ENCODE assay signal across 8 mouse cellular contexts in the genomic region with DNA sequence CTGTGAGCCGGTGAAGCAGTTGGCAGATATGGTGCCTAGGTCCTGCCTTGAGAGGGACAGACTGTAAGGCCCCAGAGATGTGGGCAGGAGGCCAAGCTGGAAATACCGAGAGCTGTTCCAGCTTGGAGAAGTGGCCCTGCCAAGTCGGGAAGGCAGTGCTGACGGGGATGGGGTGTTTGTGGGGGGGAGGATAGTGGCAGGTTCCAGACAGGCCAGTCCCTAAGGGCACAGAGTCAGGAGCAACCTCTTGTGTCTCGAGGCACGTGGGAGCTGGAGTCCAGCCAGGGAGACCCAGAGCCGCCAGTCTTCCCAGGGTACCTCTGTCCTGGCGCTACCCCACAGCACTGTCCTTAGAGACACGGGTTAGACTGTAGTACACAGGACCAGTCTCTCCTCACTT. TPM values are rescaled to one million over a fixed set of nuclear protein-coding genes. Genes with fewer than 3 reads are reported as not detected.
DNase-seq lines count a peak whose midpoint lies in the region; ATAC-seq and TF ChIP-seq lines count a peak whose summit lies in the region.

No protein-coding gene starts in this region.

- H3K27me3 ChIP-seq in hindbrain, embryonic 15.5 days = no peaks in the 10 kb centered on the region
- H3K27me3 ChIP-seq in neural tube, embryonic 15.5 days (replicated peaks) = no peaks in the 10 kb centered on the region

- H3K4me1 ChIP-seq in hindbrain, embryonic 15.5 days (replicated peaks) = peaks cover 31% of the 10 kb centered on the region
- H3K4me1 ChIP-seq in neural tube, embryonic 15.5 days = peaks cover 49% of the 10 kb centered on the region

- intact Hi-C loops in left cerebral cortex, adult 2 months (cut with DNase I) = no loop called here
- intact Hi-C loops in left cerebral cortex, postnatal 14 days (cut with DNase I) = no loop called here

- H3K9me3 ChIP-seq in hindbrain, embryonic 15.5 days = no peaks in the 10 kb centered on the region
- H3K9me3 ChIP-seq in neural tube, embryonic 15.5 days (replicated peaks) = no peaks in the 10 kb centered on the region

- H3K4me3 ChIP-seq in left cerebral cortex, adult 2 months = no peak overlapping the region
- no peak overlapping the region for H3K4me3 ChIP-seq in hindbrain, embryonic 15.5 days
- no peak overlapping the region for H3K4me3 ChIP-seq in neural tube, embryonic 15.5 days (replicated peaks)

- no peaks in the 10 kb centered on the region for H3K36me3 ChIP-seq in hindbrain, embryonic 15.5 days
- H3K36me3 ChIP-seq in neural tube, embryonic 15.5 days = no peaks in the 10 kb centered on the region

- no peak for TF ChIP-seq CTCF in left cerebral cortex, adult 2 months (IDR thresholded peaks at IDR 0.05)

- ATAC-seq in hindbrain, embryonic 15.5 days (ENCODE audit: low FRiP score, low read depth) = peak; percentile 84
- ATAC-seq in neural tube, embryonic 15.5 days (ENCODE audit: low FRiP score) = peak; percentile 72
- ATAC-seq in activated CD4-positive, CD25-positive, alpha-beta regulatory T cell, adult 4 months = no peak

- DNase-seq in left cerebral cortex, adult 2 months (ENCODE audit: extremely low spot score in 1 of 2, low spot score in 2 of 2) = peak; percentile 25 to 43
- no peak for DNase-seq in left cerebral cortex, adult 11 months (ENCODE audit: low spot score)
- peak; percentile 78 for DNase-seq in cerebellum, adult 9-10 months
- peak; percentile 90 for DNase-seq in gastrocnemius, postnatal 10 days
- DNase-seq in left cerebral cortex, postnatal 14 days (ENCODE audit: low spot score in 2 of 2) = peak; percentile 65 to 66

- WGBS in hindbrain, embryonic 15.5 days = 48% methylated on average over 9 of the region's 9 CpGs
- WGBS in neural tube, embryonic 15.5 days = 53% methylated on average over 9 of the region's 9 CpGs

- H3K27ac ChIP-seq in left cerebral cortex, adult 2 months = no peak overlapping the region
- peak overlapping the region; percentile 58 for H3K27ac ChIP-seq in hindbrain, embryonic 15.5 days (replicated peaks)
- H3K27ac ChIP-seq in neural tube, embryonic 15.5 days (replicated peaks) = peak overlapping the region; percentile 71; the same call in 1 of the 2 replicates

- no peak overlapping the region for H3K4me2 ChIP-seq in hindbrain, embryonic 15.5 days
- no peak overlapping the region for H3K4me2 ChIP-seq in neural tube, embryonic 15.5 days

- no peak overlapping the region for H3K9ac ChIP-seq in hindbrain, embryonic 15.5 days
- no peak overlapping the region for H3K9ac ChIP-seq in neural tube, embryonic 15.5 days (replicated peaks)

RNA-seq across cellular contexts. Expression of a gene that starts 53.3 kb away (rescaled TPM):
- 1 to 10 TPM; 2.6 to 2.8 TPM for total RNA-seq in left cerebral cortex, adult 2 months (2021)
- total RNA-seq in gastrocnemius, postnatal 10 days (2021) = 1 to 10 TPM; 3.0 to 4.6 TPM
- 2.5 and 2.6 TPM in 2 replicates for polyA plus RNA-seq in hindbrain, embryonic 15.5 days (2015; fragmentation: Nextera tagmentation; extraction: Ambion mirVana)
- total RNA-seq in left cerebral cortex, postnatal 14 days (2021) = 1 to 10 TPM; 1.8 to 2.3 TPM
- polyA plus RNA-seq in neural tube, embryonic 15.5 days (2015; fragmentation: Nextera tagmentation; extraction: Ambion mirVana) = 1.8 and 3.0 TPM in 2 replicates
- polyA plus RNA-seq in activated CD4-positive, CD25-positive, alpha-beta regulatory T cell, adult 4 months (2017; shearing (Covaris generic)) = not detected
